Mouse (Mus musculus) heart, embryonic 13.5 days (tissue): ENCODE measurements at regions not wholly inside any gene's neighbourhood (a gene's known extent, or its start where the extent isn't known, plus 50 kb on each side); places are given as distances from the start of the nearest gene placed in this dataset.

Experiments used
- ATAC-seq: fragments of 200-750 bp; cut with Nextera tagmentation; 2 replicates; pipeline ENCODE4 v1.8.0; 2017; ENCODE audit warnings: moderate TSS enrichment; ENCODE audit not compliant: insufficient number of reproducible peaks, low FRiP score, low TSS enrichment; ENCODE audit errors: extremely low read depth
- H3K27ac ChIP-seq: fragments of 300-500 bp; sonication (generic); replicated peaks from 2 replicates; pipeline ENCODE4 v1.5.1; 2015; ENCODE audit warnings: moderate library complexity, mild to moderate bottlenecking, inconsistent platforms
- H3K27me3 ChIP-seq: fragments of 300-500 bp; sonication (generic); replicated peaks from 2 replicates; pipeline ENCODE4 v1.6.1; 2015; ENCODE audit warnings: mild to moderate bottlenecking, inconsistent platforms
- H3K36me3 ChIP-seq: fragments of 300-500 bp; sonication (generic); 2 replicates; pipeline ENCODE4 v1.6.1; 2015; ENCODE audit warnings: mild to moderate bottlenecking, inconsistent platforms
- H3K4me1 ChIP-seq: fragments of 300-500 bp; sonication (generic); 2 replicates; pipeline ENCODE4 v1.6.1; 2015; ENCODE audit warnings: inconsistent platforms
- H3K4me2 ChIP-seq: fragments of 300-500 bp; sonication (generic); 2 replicates; pipeline ENCODE4 v1.6.1; 2015; ENCODE audit warnings: inconsistent platforms, mild to moderate bottlenecking, moderate library complexity
- H3K4me3 ChIP-seq: fragments of 300-500 bp; sonication (generic); 2 replicates; pipeline ENCODE4 v1.5.1; 2015; ENCODE audit warnings: moderate library complexity, mild to moderate bottlenecking, inconsistent platforms
- H3K9ac ChIP-seq: fragments of 300-500 bp; sonication (generic); 2 replicates; pipeline ENCODE4 v1.6.1; 2015; ENCODE audit warnings: inconsistent platforms, mild to moderate bottlenecking, moderate library complexity
- H3K9me3 ChIP-seq: fragments of 300-500 bp; sonication (generic); 2 replicates; pipeline ENCODE4 v1.6.1; 2016; ENCODE audit warnings: inconsistent platforms
- WGBS: fragments of 180-500 bp; shearing (Covaris S2); methylation state at CpG from one replicate; pipeline ENCODE4 v1.1.7; 2015; ENCODE audit warnings: mixed read lengths; 5-methylcytosine and 5-hydroxymethylcytosine counted together

DNA sequence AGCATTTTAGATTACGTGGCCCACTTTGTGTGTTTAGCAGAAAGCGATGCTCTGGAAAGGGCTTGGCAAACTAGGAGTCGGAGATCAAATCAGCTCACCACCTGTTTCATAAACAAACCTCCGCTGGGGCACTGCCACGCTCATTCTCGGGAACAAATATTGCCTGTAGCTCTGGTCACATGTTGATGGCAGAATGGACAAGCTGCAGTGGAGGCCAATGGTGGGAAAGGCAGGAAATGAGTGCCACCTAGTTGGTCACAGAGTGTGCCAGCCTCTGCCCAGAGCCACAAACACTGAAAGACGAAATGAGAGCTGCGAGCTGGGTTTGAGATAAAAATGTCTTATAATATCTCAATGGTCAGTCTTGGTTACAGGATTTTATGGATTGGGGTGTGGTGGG, 259.2 kb upstream of the Csf3r start:
- H3K36me3 ChIP-seq = no peaks in the 10 kb centered on the region
- no peak overlapping the region for H3K9ac ChIP-seq
- H3K9me3 ChIP-seq = no peaks in the 10 kb centered on the region
- no peaks in the 10 kb centered on the region for H3K27me3 ChIP-seq
- H3K27ac ChIP-seq = no peak overlapping the region
- H3K4me3 ChIP-seq = no peak overlapping the region
- no peak overlapping the region for H3K4me2 ChIP-seq
- no peaks in the 10 kb centered on the region for H3K4me1 ChIP-seq
- ATAC-seq = no peak
- 80% methylated on average over 8 of the region's 8 CpGs for WGBS

- H3K9ac ChIP-seq = no peak overlapping the region
- H3K4me1 ChIP-seq = no peaks in the 10 kb centered on the region
- WGBS = 74% methylated on average over 4 of the region's 4 CpGs
- H3K9me3 ChIP-seq = no peaks in the 10 kb centered on the region
- H3K36me3 ChIP-seq = no peaks in the 10 kb centered on the region
- peaks cover 49% of the 10 kb centered on the region for H3K27me3 ChIP-seq
- no peak overlapping the region for H3K4me2 ChIP-seq
- H3K4me3 ChIP-seq = no peak overlapping the region
- no peak for ATAC-seq
- no peak overlapping the region for H3K27ac ChIP-seq
Measured at GRCm38 (mm10) chr4:125777126-125777525, 247.2 kb upstream of the Csf3r start.

DNA sequence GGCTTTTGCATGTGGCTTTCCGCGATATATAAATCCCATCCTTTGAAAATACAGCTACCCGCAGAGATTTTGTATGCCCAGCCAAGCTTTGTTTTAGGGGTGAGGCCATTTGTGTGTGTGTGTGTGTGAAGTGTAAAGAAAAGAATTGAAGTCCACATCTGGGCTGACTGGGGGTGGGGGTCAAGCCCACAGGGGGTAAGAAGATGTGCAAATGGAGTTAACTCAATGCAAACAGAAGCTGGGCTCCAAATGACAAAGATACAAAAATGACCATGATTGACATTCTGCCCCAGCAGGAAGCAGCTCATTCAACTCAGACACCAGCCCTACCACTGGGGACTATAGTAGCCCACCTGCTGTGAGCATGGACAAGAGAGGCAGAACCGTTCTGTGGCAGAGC, 244.2 kb upstream of the Csf3r start:
- peaks cover 57% of the 10 kb centered on the region for H3K27me3 ChIP-seq
- H3K9me3 ChIP-seq = no peaks in the 10 kb centered on the region
- ATAC-seq = no peak
- H3K4me1 ChIP-seq = no peaks in the 10 kb centered on the region
- no peaks in the 10 kb centered on the region for H3K36me3 ChIP-seq
- no peak overlapping the region for H3K9ac ChIP-seq
- H3K4me3 ChIP-seq = no peak overlapping the region
- no peak overlapping the region for H3K27ac ChIP-seq
- H3K4me2 ChIP-seq = no peak overlapping the region
- WGBS = 28% methylated on average over 4 of the region's 4 CpGs

GRCm38 (mm10) chr4:125780921-125781487, 243.3 kb upstream of the Csf3r start:
- no peaks in the 10 kb centered on the region for H3K4me1 ChIP-seq
- H3K27me3 ChIP-seq = peaks cover 59% of the 10 kb centered on the region
- ATAC-seq = no peak
- H3K36me3 ChIP-seq = no peaks in the 10 kb centered on the region
- no peak overlapping the region for H3K27ac ChIP-seq
- WGBS = 14% methylated on average over 12 of the region's 12 CpGs
- H3K4me2 ChIP-seq = no peak overlapping the region
- no peak overlapping the region for H3K9ac ChIP-seq
- no peaks in the 10 kb centered on the region for H3K9me3 ChIP-seq
- no peak overlapping the region for H3K4me3 ChIP-seq

DNA sequence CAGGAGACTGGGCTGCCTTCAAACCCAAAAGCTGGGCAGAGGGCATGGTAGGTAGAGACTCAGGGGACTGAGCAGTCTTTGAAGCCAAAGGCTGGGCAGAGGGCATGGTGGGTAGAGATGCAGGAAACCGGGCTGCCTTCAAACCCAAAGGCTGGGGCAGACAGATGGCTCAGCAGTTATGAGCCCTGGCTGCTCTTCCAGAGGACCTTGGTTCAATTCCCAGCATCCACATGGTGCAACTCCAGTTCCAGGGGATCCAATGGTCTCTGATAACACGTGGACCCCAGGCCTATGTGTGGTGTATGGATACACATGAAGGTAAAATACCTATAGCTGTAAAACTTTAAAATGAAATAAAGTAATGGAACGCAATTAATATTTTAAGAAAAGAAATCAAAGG, 242.0 kb upstream of the Csf3r start:
- no peak overlapping the region for H3K9ac ChIP-seq
- no peaks in the 10 kb centered on the region for H3K9me3 ChIP-seq
- H3K36me3 ChIP-seq = no peaks in the 10 kb centered on the region
- no peak overlapping the region for H3K4me3 ChIP-seq
- WGBS = 71% methylated on average over 3 of the region's 3 CpGs
- H3K4me1 ChIP-seq = no peaks in the 10 kb centered on the region
- no peak overlapping the region for H3K27ac ChIP-seq
- H3K27me3 ChIP-seq = peaks cover 54% of the 10 kb centered on the region
- no peak for ATAC-seq
- no peak overlapping the region for H3K4me2 ChIP-seq

- Histone ChIP-seq H3K36me3 (no peaks in the 10 kb centered on the region), H3K27ac (no peak overlapping the region), H3K27me3 (peaks cover 24% of the 10 kb centered on the region), H3K9me3 (no peaks in the 10 kb centered on the region), H3K4me3 (no peak overlapping the region), H3K4me1 (no peaks in the 10 kb centered on the region), H3K9ac (no peak overlapping the region), H3K4me2 (no peak overlapping the region)
- no peak for ATAC-seq
- 36% methylated on average over 3 of the region's 3 CpGs for WGBS
Measured at GRCm38 (mm10) chr4:125786083-125786482, 238.3 kb upstream of the Csf3r start.

GRCm38 (mm10) chr4:125794679-125795078, 229.7 kb upstream of the Csf3r start:
- no peak overlapping the region for H3K4me3 ChIP-seq
- no peak overlapping the region for H3K9ac ChIP-seq
- no peaks in the 10 kb centered on the region for H3K4me1 ChIP-seq
- no peak overlapping the region for H3K4me2 ChIP-seq
- H3K36me3 ChIP-seq = no peaks in the 10 kb centered on the region
- H3K9me3 ChIP-seq = no peaks in the 10 kb centered on the region
- 66% methylated on average over 4 of the region's 4 CpGs for WGBS
- H3K27me3 ChIP-seq = no peaks in the 10 kb centered on the region
- H3K27ac ChIP-seq = no peak overlapping the region
- ATAC-seq = no peak

- Histone ChIP-seq H3K4me2 (no peak overlapping the region), H3K9ac (no peak overlapping the region), H3K4me1 (no peaks in the 10 kb centered on the region), H3K27ac (no peak overlapping the region), H3K27me3 (peaks cover 16% of the 10 kb centered on the region), H3K4me3 (no peak overlapping the region), H3K36me3 (no peaks in the 10 kb centered on the region), H3K9me3 (peaks cover 7% of the 10 kb centered on the region; the same call in 1 of the 2 replicates)
- no peak for ATAC-seq
- 82% methylated on average over 4 of the region's 4 CpGs for WGBS
Measured at GRCm38 (mm10) chr4:125807923-125808322, 216.4 kb upstream of the Csf3r start.

GRCm38 (mm10) chr4:125809446-125810108, 214.8 kb upstream of the Csf3r start:
- Histone ChIP-seq H3K27ac (no peak overlapping the region), H3K4me2 (no peak overlapping the region), H3K9ac (no peak overlapping the region), H3K9me3 (peaks cover 7% of the 10 kb centered on the region; the same call in 1 of the 2 replicates), H3K4me1 (peaks cover 5% of the 10 kb centered on the region; the same call in 1 of the 2 replicates), H3K27me3 (peaks cover 16% of the 10 kb centered on the region), H3K4me3 (no peak overlapping the region), H3K36me3 (no peaks in the 10 kb centered on the region)
- no peak for ATAC-seq
- 37% methylated on average over 9 of the region's 9 CpGs for WGBS

GRCm38 (mm10) chr4:125810247-125810646, 214.1 kb upstream of the Csf3r start:
- H3K36me3 ChIP-seq = no peaks in the 10 kb centered on the region
- no peak overlapping the region for H3K9ac ChIP-seq
- ATAC-seq = no peak
- H3K27ac ChIP-seq = no peak overlapping the region
- H3K4me1 ChIP-seq = peaks cover 8% of the 10 kb centered on the region; the same call in 1 of the 2 replicates
- H3K4me2 ChIP-seq = no peak overlapping the region
- H3K27me3 ChIP-seq = peaks cover 19% of the 10 kb centered on the region
- no peak overlapping the region for H3K4me3 ChIP-seq
- peaks cover 7% of the 10 kb centered on the region; the same call in 1 of the 2 replicates for H3K9me3 ChIP-seq
- 71% methylated on average over 8 of the region's 8 CpGs for WGBS

GRCm38 (mm10) chr4:125814311-125814710, 210.0 kb upstream of the Csf3r start:
- Histone ChIP-seq H3K27ac (no peak overlapping the region), H3K9me3 (no peaks in the 10 kb centered on the region), H3K4me1 (peaks cover 8% of the 10 kb centered on the region; the same call in 1 of the 2 replicates), H3K36me3 (no peaks in the 10 kb centered on the region), H3K9ac (no peak overlapping the region), H3K27me3 (peaks cover 47% of the 10 kb centered on the region), H3K4me3 (no peak overlapping the region), H3K4me2 (no peak overlapping the region; the same call in 1 of the 2 replicates)
- ATAC-seq = peak; percentile 25; the same call in 1 of the 2 replicates
- WGBS = 37% methylated on average over 12 of the region's 12 CpGs

GRCm38 (mm10) chr4:125815276-125815675, 209.1 kb upstream of the Csf3r start:
- no peak overlapping the region for H3K4me3 ChIP-seq
- H3K27ac ChIP-seq = no peak overlapping the region
- no peaks in the 10 kb centered on the region for H3K9me3 ChIP-seq
- H3K9ac ChIP-seq = no peak overlapping the region
- 72% methylated on average over 3 of the region's 3 CpGs for WGBS
- H3K4me2 ChIP-seq = no peak overlapping the region
- ATAC-seq = no peak
- peaks cover 8% of the 10 kb centered on the region; the same call in 1 of the 2 replicates for H3K4me1 ChIP-seq
- no peaks in the 10 kb centered on the region for H3K36me3 ChIP-seq
- peaks cover 54% of the 10 kb centered on the region for H3K27me3 ChIP-seq
